ENCODE assay signal across 7 mouse cellular contexts in genomic region chr4:148087091-148087906, GRCm38 (mm10). TPM values are rescaled to one million over a fixed set of nuclear protein-coding genes. Genes with fewer than 3 reads are reported as not detected.
DNase-seq lines count a peak whose midpoint lies in the region; ATAC-seq and TF ChIP-seq lines count a peak whose summit lies in the region.

No protein-coding gene starts in this region.

- no peak for TF ChIP-seq POLR2A in olfactory bulb, adult 2 months (IDR thresholded peaks at IDR 0.05; ENCODE audit: insufficient read depth, low read depth, low read length)

- no peaks in the 10 kb centered on the region for H3K36me3 ChIP-seq in forebrain, postnatal 0 days (ENCODE audit: insufficient read depth)
- no peaks in the 10 kb centered on the region for H3K36me3 ChIP-seq in liver, postnatal 0 days (replicated peaks; ENCODE audit: insufficient read depth, low read length)

- peak; percentile 23 for ATAC-seq in forebrain, postnatal 0 days
- peak; percentile 10 for ATAC-seq in inflammation-experienced regulatory T-cells, adult 6 months
- peak; percentile 54 for ATAC-seq in liver, postnatal 0 days

- DNase-seq in ES-CJ7 (ENCODE audit: low read depth, low spot score), result peak; percentile 93
- DNase-seq in adrenal gland, postnatal 10 days, result peak; percentile 71
- no peak for DNase-seq in forebrain, postnatal 0 days
- no peak for DNase-seq in liver, postnatal 0 days
- DNase-seq in ovary, postnatal 10 days (ENCODE audit: low spot score), result no peak

- H3K4me3 ChIP-seq in forebrain, postnatal 0 days (ENCODE audit: low read depth, low read length), result peak overlapping the region; percentile 46
- peak overlapping the region; percentile 73 for H3K4me3 ChIP-seq in liver, postnatal 0 days (ENCODE audit: low read depth, low read length)
- peak overlapping the region; percentile 56 for H3K4me3 ChIP-seq in olfactory bulb, adult 2 months (ENCODE audit: insufficient read depth, low read depth, low read length)

- no peaks in the 10 kb centered on the region for H3K27me3 ChIP-seq in forebrain, postnatal 0 days (ENCODE audit: insufficient read depth, low read length)
- H3K27me3 ChIP-seq in liver, postnatal 0 days (ENCODE audit: insufficient read depth, low read length), result no peaks in the 10 kb centered on the region

- H3K9ac ChIP-seq in forebrain, postnatal 0 days, result peak overlapping the region; percentile 50
- peak overlapping the region; percentile 75 for H3K9ac ChIP-seq in liver, postnatal 0 days (replicated peaks)

- WGBS in forebrain, postnatal 0 days, result 6% methylated on average over 28 of the region's 30 CpGs
- WGBS in liver, postnatal 0 days (ENCODE audit: insufficient replicate concordance), result 5% methylated on average over 23 of the region's 30 CpGs
- WGBS in olfactory bulb, adult 2 months, result 20% methylated on average over 30 of the region's 30 CpGs

- H3K4me2 ChIP-seq in forebrain, postnatal 0 days (ENCODE audit: low read depth), result peak overlapping the region; percentile 90
- peak overlapping the region; percentile 77 for H3K4me2 ChIP-seq in liver, postnatal 0 days (ENCODE audit: low read depth, low read length)

- H3K27ac ChIP-seq in forebrain, postnatal 0 days (ENCODE audit: low read depth, low read length), result peak overlapping the region; percentile 57; the same call in 1 of the 2 replicates
- peak overlapping the region; percentile 81 for H3K27ac ChIP-seq in liver, postnatal 0 days (ENCODE audit: low read depth)
- no peak overlapping the region for H3K27ac ChIP-seq in olfactory bulb, adult 2 months (ENCODE audit: insufficient read depth, low read depth, low read length)

- no peak for TF ChIP-seq CTCF in forebrain, postnatal 0 days (IDR thresholded peaks at IDR 0.05; ENCODE audit: low read depth)
- no peak for TF ChIP-seq CTCF in liver, postnatal 0 days (IDR thresholded peaks at IDR 0.05; ENCODE audit: low read depth)
- TF ChIP-seq CTCF in olfactory bulb, adult 2 months (IDR thresholded peaks at IDR 0.05; ENCODE audit: insufficient read depth, low read depth, low read length), result no peak

- no peaks in the 10 kb centered on the region for H3K9me3 ChIP-seq in forebrain, postnatal 0 days (ENCODE audit: low read length)
- no peaks in the 10 kb centered on the region for H3K9me3 ChIP-seq in liver, postnatal 0 days (ENCODE audit: low read length)

- H3K4me1 ChIP-seq in forebrain, postnatal 0 days (ENCODE audit: insufficient read depth), result peaks cover 5% of the 10 kb centered on the region; the same call in 1 of the 2 replicates
- H3K4me1 ChIP-seq in liver, postnatal 0 days (ENCODE audit: insufficient read depth), result peaks cover 46% of the 10 kb centered on the region
- peaks cover 11% of the 10 kb centered on the region for H3K4me1 ChIP-seq in olfactory bulb, adult 2 months (ENCODE audit: control insufficient read depth, insufficient read depth, low read length)

- no peak for TF ChIP-seq EP300 in liver, postnatal 0 days (IDR thresholded peaks at IDR 0.05; ENCODE audit: low read depth)

RNA-seq across cellular contexts. Expression of gene Agtrap, which starts 0.5 kb away (rescaled TPM):
- 10 to 100 TPM; 45.4 to 45.5 TPM for total RNA-seq in adrenal gland, postnatal 10 days (2021)
- total RNA-seq in forebrain, postnatal 0 days (2014; rRNA removed), result 3.8 and 4.2 TPM in 2 replicates
- polyA plus RNA-seq in forebrain, postnatal 0 days (2015; fragmentation: Nextera tagmentation; extraction: Ambion mirVana), result 5.6 and 7.9 TPM in 2 replicates
- 10 to 100 TPM; 13.3 to 21.5 (median 14.3) TPM for polyA plus RNA-seq in inflammation-experienced regulatory T-cells, adult 6 months (2017; shearing (Covaris generic))
- 10.4 and 10.8 TPM in 2 replicates for polyA plus RNA-seq in liver, postnatal 0 days (2015; fragmentation: Nextera tagmentation; extraction: Ambion mirVana)
- polyA plus RNA-seq in olfactory bulb, adult 2 months (2012; ENCODE audit: insufficient read depth, insufficient read length, low replicate concordance, missing spikeins), result not detected in 2 replicates

RNA-seq across cellular contexts. Expression of gene Mad2l2, which starts 42.9 kb away (rescaled TPM):
- total RNA-seq in adrenal gland, postnatal 10 days (2021), result 10 to 100 TPM; 22.3 to 23.9 TPM
- 43.6 and 45.7 TPM in 2 replicates for total RNA-seq in forebrain, postnatal 0 days (2014; rRNA removed)
- polyA plus RNA-seq in forebrain, postnatal 0 days (2015; fragmentation: Nextera tagmentation; extraction: Ambion mirVana), result 102 and 104 TPM in 2 replicates
- polyA plus RNA-seq in inflammation-experienced regulatory T-cells, adult 6 months (2017; shearing (Covaris generic)), result 10 to 100 TPM; 36.3 to 49.1 (median 39.6) TPM
- polyA plus RNA-seq in liver, postnatal 0 days (2015; fragmentation: Nextera tagmentation; extraction: Ambion mirVana), result 16.9 and 18.8 TPM in 2 replicates
- not detected in 2 replicates for polyA plus RNA-seq in olfactory bulb, adult 2 months (2012; ENCODE audit: insufficient read depth, insufficient read length, low replicate concordance, missing spikeins)

RNA-seq across cellular contexts. Expression of gene Draxin, which starts 43.2 kb away (rescaled TPM):
- under 1 TPM; 0.18 to 0.27 TPM for total RNA-seq in adrenal gland, postnatal 10 days (2021)
- 37.5 and 40.5 TPM in 2 replicates for total RNA-seq in forebrain, postnatal 0 days (2014; rRNA removed)
- 6.8 and 8.7 TPM in 2 replicates for polyA plus RNA-seq in forebrain, postnatal 0 days (2015; fragmentation: Nextera tagmentation; extraction: Ambion mirVana)
- not detected for polyA plus RNA-seq in inflammation-experienced regulatory T-cells, adult 6 months (2017; shearing (Covaris generic))
- 0.04 and 0.05 TPM in 2 replicates for polyA plus RNA-seq in liver, postnatal 0 days (2015; fragmentation: Nextera tagmentation; extraction: Ambion mirVana)
- polyA plus RNA-seq in olfactory bulb, adult 2 months (2012; ENCODE audit: insufficient read depth, insufficient read length, low replicate concordance, missing spikeins), result not detected in 2 replicates

RNA-seq across cellular contexts. Expression of gene Mthfr, which starts 48.4 kb away (rescaled TPM):
- 10 to 100 TPM; 41.9 to 44.0 TPM for total RNA-seq in adrenal gland, postnatal 10 days (2021)
- total RNA-seq in forebrain, postnatal 0 days (2014; rRNA removed), result 27.0 and 34.5 TPM in 2 replicates
- 3.6 and 7.9 TPM in 2 replicates for polyA plus RNA-seq in forebrain, postnatal 0 days (2015; fragmentation: Nextera tagmentation; extraction: Ambion mirVana)
- 10 to 100 TPM in 1 of 3 experiments, 1 to 10 TPM in 2; 9.2 to 12.0 (median 9.5) TPM for polyA plus RNA-seq in inflammation-experienced regulatory T-cells, adult 6 months (2017; shearing (Covaris generic))
- 3.7 and 4.5 TPM in 2 replicates for polyA plus RNA-seq in liver, postnatal 0 days (2015; fragmentation: Nextera tagmentation; extraction: Ambion mirVana)
- not detected in 2 replicates for polyA plus RNA-seq in olfactory bulb, adult 2 months (2012; ENCODE audit: insufficient read depth, insufficient read length, low replicate concordance, missing spikeins)

RNA-seq across cellular contexts. Expression of gene Clcn6, which starts 48.7 kb away (rescaled TPM):
- 10 to 100 TPM in 1 of 2 experiments, 1 to 10 TPM in 1; 8.4 to 12.8 TPM for total RNA-seq in adrenal gland, postnatal 10 days (2021)
- total RNA-seq in forebrain, postnatal 0 days (2014; rRNA removed), result 48.2 and 61.0 TPM in 2 replicates
- polyA plus RNA-seq in forebrain, postnatal 0 days (2015; fragmentation: Nextera tagmentation; extraction: Ambion mirVana), result 19.9 and 26.3 TPM in 2 replicates
- 1 to 10 TPM; 3.8 to 7.0 (median 6.3) TPM for polyA plus RNA-seq in inflammation-experienced regulatory T-cells, adult 6 months (2017; shearing (Covaris generic))
- 0.52 and 0.79 TPM in 2 replicates for polyA plus RNA-seq in liver, postnatal 0 days (2015; fragmentation: Nextera tagmentation; extraction: Ambion mirVana)
- not detected in 2 replicates for polyA plus RNA-seq in olfactory bulb, adult 2 months (2012; ENCODE audit: insufficient read depth, insufficient read length, low replicate concordance, missing spikeins)

Comparison
In these comparisons a context has a peak if more than half of its experiments do, and no peak if none do; other contexts are left out.
1. DNase-seq: peak in ES-CJ7 (single experiment) and adrenal gland, postnatal 10 days (single experiment); none in forebrain, postnatal 0 days (single experiment), liver, postnatal 0 days (single experiment) and ovary, postnatal 10 days (single experiment).
2. Peak in every context shown above with its lines, with median percentiles within 50 percentile points of each other: ATAC-seq and H3K4me3 ChIP-seq.